Mouse (Mus musculus) embryonic stem cell, embryonic (primary cell): ENCODE results near the gene Mrpl39.

Experiments used
- CTCF ChIA-PET, 4 experiments: fragments of 300-600 bp in 2 of 4; fragments of 350-600 bp in 2 of 4; sonication (Branson Sonifier 250); formaldehyde crosslinking; loops; one replicate each; lab custom pipeline; 2022; ENCODE audit warnings: inconsistent platforms in 2 of 4; lab: Charles Lee
- POLR2A ChIA-PET, 4 experiments: fragments of 300-600 bp in 2 of 4; fragments of 350-600 bp in 2 of 4; sonication (Branson Sonifier 250); formaldehyde crosslinking; loops; one replicate each; lab custom pipeline; 2022; ENCODE audit warnings: antibody characterized with exemption in 4 of 4, inconsistent platforms in 1 of 4; lab: Charles Lee

Gene Mrpl39

GRCm38 (mm10) chr16:84770891-84771290, 35.3 kb upstream of the Mrpl39 start:
- POLR2A ChIA-PET = interaction anchor here (0.6 to 15.3 kb wide), 37 partner anchors 8 to 84 kb away, joined by 3 to 369 read pairs (median 4); partner anchors contain the start of genes Mrpl39 (in 3 of the 4), Atp5j (in 2 of the 4) and Gabpa (in 2 of the 4)

DNA sequence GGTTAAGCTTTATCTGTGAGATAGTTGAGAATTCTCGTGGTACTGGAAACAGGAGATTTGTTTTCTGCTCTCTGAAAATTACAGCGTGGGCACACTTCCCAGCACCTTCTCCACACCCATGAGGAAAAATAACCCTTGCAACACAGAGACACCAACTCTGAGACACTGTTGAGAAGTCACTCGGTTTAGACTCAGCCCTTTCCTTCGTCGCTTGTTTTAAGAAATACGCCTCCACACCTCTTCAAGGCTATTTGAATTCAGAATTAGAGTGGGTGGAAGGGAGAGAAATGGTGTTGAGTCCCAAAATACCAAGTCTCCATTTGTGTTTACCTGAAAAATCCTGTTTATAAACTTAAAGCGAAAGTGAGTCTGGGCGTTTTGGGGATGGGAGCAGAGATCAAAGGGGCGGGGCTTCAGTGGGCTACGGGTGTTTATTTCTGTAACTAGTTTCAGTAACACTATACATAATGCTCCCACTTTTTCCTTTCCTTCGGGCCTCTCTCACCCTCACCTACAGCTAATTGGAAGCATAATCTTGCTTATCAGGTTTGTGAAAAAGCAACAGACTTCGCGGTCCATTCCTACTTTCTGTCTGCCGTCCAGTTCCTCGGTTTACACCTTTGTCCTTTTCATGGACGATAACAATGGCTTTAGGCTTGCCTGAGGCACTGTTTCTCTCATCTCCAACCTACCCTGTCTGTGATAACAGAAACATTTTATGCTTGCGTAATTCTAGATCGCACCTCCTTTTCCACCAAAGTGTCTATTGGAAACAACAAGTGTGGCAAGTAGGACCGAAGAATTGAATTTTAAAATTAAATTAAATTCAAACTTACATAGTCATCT, 34.3 kb upstream of the Mrpl39 start:
- CTCF ChIA-PET = interaction anchor here in 1 of 4 experiments (0.6 to 0.9 kb wide), 2 partner anchors 17 to 28 kb away, joined by 3 to 4 read pairs; no protein-coding TSS in a partner anchor
- POLR2A ChIA-PET = interaction anchor here (0.6 to 15.3 kb wide), 41 partner anchors 8 to 188 kb away, joined by 3 to 369 read pairs (median 5); partner anchors contain the start of genes Atp5j (in 3 of the 4), Gabpa (in 3 of the 4) and Mrpl39 (in 2 of the 4)

More at GRCm38 (mm10) chr16:84770891-84771290, 35.3 kb upstream of the Mrpl39 start:
- CTCF ChIA-PET = interaction anchor here in 3 of 4 experiments (0.6 to 1.2 kb wide), 4 partner anchors 13 to 35 kb away, joined by 3 to 7 read pairs (median 3); partner anchors contain the start of gene Mrpl39 (in 1 of the 3)

GRCm38 (mm10) chr16:84769182-84769581, 33.6 kb upstream of the Mrpl39 start:
- POLR2A ChIA-PET = interaction anchor here (0.7 to 15.3 kb wide), 23 partner anchors 10 to 188 kb away, joined by 3 to 369 read pairs (median 6); partner anchors contain the start of genes Gabpa (in 3 of the 4), Mrpl39 (in 3 of the 4) and Atp5j (in 2 of the 4)
- CTCF ChIA-PET = interaction anchor here in 3 of 4 experiments (0.6 to 1.4 kb wide), 3 partner anchors 9 to 91 kb away, joined by 3 to 4 read pairs (median 3); no protein-coding TSS in a partner anchor

GRCm38 (mm10) chr16:84767956-84768355, 32.4 kb upstream of the Mrpl39 start:
- POLR2A ChIA-PET = interaction anchor here (1.0 to 15.3 kb wide), 11 partner anchors 11 to 72 kb away, joined by 3 to 369 read pairs (median 33); partner anchors contain the start of gene Mrpl39 (in 3 of the 4)
- CTCF ChIA-PET = interaction anchor here in 1 of 4 experiments (1.4 kb wide), 1 partner anchor 11 kb away, joined by 3 read pairs; no protein-coding TSS in a partner anchor

DNA sequence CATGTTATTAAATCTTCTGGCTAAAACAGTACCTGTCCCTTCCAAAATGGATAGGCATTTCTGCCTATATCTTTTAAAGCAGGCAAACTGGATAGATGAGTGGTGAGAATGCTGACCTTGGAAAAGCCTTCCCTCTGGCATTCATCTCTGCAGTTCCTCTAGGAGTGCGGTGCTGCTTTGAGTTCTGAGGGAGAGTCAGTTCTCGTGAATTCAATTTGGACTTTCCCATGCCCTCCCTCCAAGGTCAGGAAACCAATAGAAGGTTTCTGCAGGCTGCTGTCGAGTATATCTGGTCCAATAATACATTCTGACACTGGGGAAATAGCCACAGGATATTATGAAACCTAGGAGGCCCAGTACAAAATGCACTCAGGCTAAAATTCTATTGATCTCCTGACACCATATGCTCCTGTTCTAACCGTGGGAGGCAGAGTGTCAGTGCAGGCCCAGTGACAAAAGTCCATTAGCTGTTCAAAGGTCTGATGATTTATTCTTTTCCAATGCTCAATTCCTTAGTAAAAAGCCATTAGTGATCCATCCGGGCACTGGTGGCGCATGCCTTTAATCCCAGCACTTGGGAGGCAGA, 10.3 kb upstream of the Mrpl39 start:
- CTCF ChIA-PET = no interaction called here
- POLR2A ChIA-PET = interaction anchor here in 2 of 4 experiments (0.5 to 2.3 kb wide), 7 partner anchors 10 to 68 kb away, joined by 3 to 8 read pairs (median 4); partner anchors contain the start of gene Mrpl39 (in 1 of the 2)

DNA sequence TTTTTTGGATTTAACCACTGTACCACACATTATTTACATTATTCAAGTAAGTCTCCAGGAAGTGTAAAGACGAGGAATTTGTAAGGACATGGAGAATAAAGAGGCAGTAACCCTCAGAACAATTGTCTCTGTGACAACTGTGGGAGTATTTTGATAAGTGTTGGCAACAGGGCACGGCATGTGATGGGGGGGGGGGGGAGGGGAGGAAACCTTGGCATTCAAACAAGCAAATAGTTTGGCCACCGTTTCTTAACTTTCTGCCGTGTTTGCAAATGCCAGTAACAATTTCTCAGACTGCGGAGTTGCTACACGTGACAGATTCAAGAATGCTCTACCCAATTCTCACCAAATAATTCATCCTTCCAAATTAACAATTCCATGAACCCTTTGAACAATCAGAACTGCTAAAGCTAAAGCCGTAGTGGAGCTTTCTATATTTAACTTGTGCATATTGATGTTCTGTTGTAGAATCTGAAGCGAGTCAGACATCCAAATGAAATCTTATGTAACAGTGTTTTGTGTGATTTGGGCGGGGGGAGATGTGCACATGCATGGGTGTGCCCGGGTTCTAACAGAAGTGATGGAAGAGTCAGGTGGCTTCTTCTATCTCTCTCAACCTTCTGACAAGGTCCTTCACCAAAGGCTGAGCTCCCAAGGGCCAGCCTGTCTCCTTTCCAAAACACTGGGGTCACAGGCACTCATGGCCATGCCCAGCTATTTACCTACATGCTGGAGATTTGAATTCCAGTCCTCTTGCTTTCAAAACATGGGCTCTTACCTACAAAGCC, 9.4 kb upstream of the Mrpl39 start:
- ChIA-PET POLR2A (interaction anchor here in 3 of 4 experiments (0.5 to 2.3 kb wide), 10 partner anchors 8 to 69 kb away, joined by 3 to 8 read pairs (median 4); partner anchors contain the start of gene Jam2 (in 1 of the 3)), CTCF (no interaction called here)

GRCm38 (mm10) chr16:84737358-84737757, 1.8 kb upstream of the Mrpl39 start:
- CTCF ChIA-PET = interaction anchor here in 2 of 4 experiments (0.6 to 2.8 kb wide), 5 partner anchors 35 to 1916 kb away, joined by 4 to 12 read pairs (median 5); partner anchors contain the start of gene Jam2 (in 1 of the 2)

DNA sequence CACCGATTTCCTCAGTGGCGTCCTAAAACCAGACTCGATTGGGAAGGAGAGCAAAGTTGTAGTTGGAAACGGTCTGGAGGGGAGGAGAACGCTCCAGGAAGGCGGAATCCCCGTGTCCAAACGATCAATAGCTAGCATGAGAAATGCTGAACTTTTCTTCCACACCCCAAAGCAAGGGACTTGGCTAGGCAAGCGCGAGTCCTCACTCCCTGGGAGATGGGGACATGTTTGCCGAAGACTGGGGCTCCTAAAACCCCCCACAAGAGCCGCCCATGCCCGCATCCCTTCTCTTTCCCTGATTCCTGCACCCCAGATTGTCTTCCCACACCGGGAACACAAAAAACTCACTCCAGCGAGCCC, 756 bp downstream of the Mrpl39 start:
- POLR2A ChIA-PET = interaction anchor here (0.6 to 5.1 kb wide), 65 partner anchors 9 to 439 kb away, joined by 3 to 56 read pairs (median 5); partner anchors contain the start of genes Gabpa (in 3 of the 4), Jam2 (in 3 of the 4), App (in 1 of the 4) and Atp5j (in 1 of the 4)
- CTCF ChIA-PET = interaction anchor here (0.5 to 2.8 kb wide), 13 partner anchors 10 to 152 kb away, joined by 3 to 12 read pairs (median 4); partner anchors contain the start of genes Gabpa (in 2 of the 4) and Jam2 (in 1 of the 4)

More at GRCm38 (mm10) chr16:84737358-84737757, 1.8 kb upstream of the Mrpl39 start:
- POLR2A ChIA-PET = interaction anchor here in 3 of 4 experiments (0.6 to 5.1 kb wide), 18 partner anchors 7 to 182 kb away, joined by 3 to 56 read pairs (median 4); partner anchors contain the start of gene Jam2 (in 1 of the 3)

GRCm38 (mm10) chr16:84720670-84721069, 14.9 kb downstream of the Mrpl39 start:
- POLR2A ChIA-PET = interaction anchor here in 2 of 4 experiments (0.9 to 2.7 kb wide), 7 partner anchors 7 to 114 kb away, joined by 3 to 14 read pairs (median 3); partner anchors contain the start of genes Mrpl39 (in 2 of the 2) and Gabpa (in 1 of the 2)
- CTCF ChIA-PET = no interaction called here

DNA sequence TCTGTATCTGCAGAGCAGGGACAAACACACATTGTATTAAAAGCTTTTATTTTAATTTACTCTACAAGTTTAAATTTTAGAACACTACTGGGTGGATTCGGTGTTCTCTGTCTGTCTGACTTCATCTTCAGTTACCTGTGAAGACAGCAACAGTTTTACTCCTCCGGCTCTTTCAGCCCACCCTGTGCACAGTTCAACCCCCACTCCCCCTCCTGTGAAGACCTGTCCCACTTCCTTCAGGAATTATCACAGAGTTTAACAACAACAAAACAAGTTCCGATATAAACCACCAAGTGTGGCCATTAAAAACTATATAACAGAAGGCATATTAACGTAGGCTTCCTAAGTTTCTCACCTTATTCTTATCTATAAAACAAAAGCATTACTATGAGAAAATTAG, 17.3 kb downstream of the Mrpl39 start:
- CTCF ChIA-PET = no interaction called here
- POLR2A ChIA-PET = interaction anchor here in 1 of 4 experiments (1.0 kb wide), 1 partner anchor 9 kb away, joined by 3 read pairs; no protein-coding TSS in a partner anchor

DNA sequence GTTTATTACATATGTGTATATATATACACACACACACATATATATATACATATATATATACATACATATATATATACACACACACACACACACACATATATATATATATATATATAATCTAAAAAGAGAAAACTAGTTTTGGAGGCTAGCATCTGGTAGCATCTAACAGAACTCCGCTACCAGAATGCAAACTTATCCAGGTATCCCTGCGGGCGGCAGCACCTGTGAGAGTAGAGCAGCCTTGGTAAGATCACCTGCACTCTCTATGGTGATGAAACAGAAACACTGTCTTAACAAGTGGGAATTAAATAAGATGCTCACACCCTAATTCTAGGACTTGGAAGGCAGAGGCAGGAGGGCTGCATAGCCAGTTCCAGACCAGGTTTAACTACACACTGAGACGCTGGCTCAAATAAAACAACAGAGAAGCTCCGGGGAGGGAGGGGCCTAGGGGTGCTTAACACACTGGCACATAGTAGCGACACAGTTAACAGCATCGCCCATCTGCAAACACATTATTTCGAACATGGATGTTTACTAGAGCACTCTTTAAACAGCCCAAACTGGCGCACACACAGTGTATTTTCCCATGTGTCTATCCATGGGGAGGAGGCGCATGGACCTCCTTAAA, 17.8 kb downstream of the Mrpl39 start:
- ChIA-PET CTCF (no interaction called here), POLR2A (interaction anchor here in 1 of 4 experiments (0.6 to 1.4 kb wide), 3 partner anchors 9 to 17 kb away, joined by 3 to 7 read pairs (median 3); no protein-coding TSS in a partner anchor)

- CTCF ChIA-PET = no interaction called here
- POLR2A ChIA-PET = interaction anchor here in 1 of 4 experiments (0.6 to 1.4 kb wide), 2 partner anchors 13 to 18 kb away, joined by 3 to 7 read pairs; no protein-coding TSS in a partner anchor
These were observed 18.6 kb downstream of the Mrpl39 start for GRCm38 (mm10) chr16:84716724-84717617.

- CTCF ChIA-PET = interaction anchor here in 1 of 4 experiments (0.6 kb wide), 1 partner anchor 152 kb away, joined by 5 read pairs; no protein-coding TSS in a partner anchor
These were observed 19.3 kb downstream of the Mrpl39 start for GRCm38 (mm10) chr16:84716197-84716596.

DNA sequence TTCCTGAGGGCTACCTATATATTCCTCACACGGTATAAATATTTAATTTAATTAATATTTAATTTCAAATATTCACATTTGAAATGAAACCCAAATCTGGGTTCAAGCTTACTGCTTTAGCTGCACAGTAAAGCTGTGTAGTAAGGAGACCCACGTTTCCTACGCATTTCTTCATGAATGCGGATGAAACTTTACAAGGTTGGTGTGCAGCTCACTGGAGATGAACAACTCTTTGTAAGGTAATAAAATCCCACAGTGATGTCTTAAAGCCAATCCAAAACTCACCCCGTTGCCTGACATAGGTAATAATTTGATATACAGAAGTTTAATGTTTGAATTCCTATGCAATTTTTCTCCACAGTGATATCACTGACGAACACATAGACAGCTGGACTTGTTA, 20.6 kb downstream of the Mrpl39 start:
- CTCF ChIA-PET = no interaction called here
- POLR2A ChIA-PET = interaction anchor here in 1 of 4 experiments (0.9 to 1.4 kb wide), 2 partner anchors 20 to 148 kb away, joined by 3 read pairs; no protein-coding TSS in a partner anchor

More at GRCm38 (mm10) chr16:84716197-84716596, 19.3 kb downstream of the Mrpl39 start:
- POLR2A ChIA-PET = interaction anchor here in 1 of 4 experiments (1.4 kb wide), 1 partner anchor 19 kb away, joined by 3 read pairs; no protein-coding TSS in a partner anchor

- ChIA-PET POLR2A (interaction anchor here in 1 of 4 experiments (1.0 to 1.5 kb wide), 2 partner anchors 7 to 10 kb away, joined by 3 to 4 read pairs; no protein-coding TSS in a partner anchor), CTCF (no interaction called here)
These were observed 21.6 kb downstream of the Mrpl39 start for GRCm38 (mm10) chr16:84713926-84714325.
